25 mouse cellular contexts compared by ENCODE assay signal in the genomic region with DNA sequence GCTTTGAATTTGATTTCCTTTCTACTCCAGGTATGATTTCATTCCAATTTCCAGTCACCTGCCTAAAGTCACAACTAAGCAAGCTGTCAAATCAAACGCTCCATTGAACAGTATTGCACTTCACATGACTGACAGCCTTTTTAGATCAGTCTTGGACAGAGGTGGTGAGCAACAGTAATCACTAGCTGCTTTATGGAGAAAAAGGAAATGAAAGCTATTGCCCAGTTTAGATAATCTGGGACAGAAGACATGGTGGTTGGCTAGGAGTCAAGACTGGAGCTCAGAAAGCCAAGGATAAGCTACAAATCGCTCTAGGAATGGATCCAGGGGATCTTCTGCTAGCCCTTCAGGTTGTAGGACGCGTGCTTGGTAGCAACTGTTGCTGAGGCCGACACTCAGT.
"Had no signal": no experiment of that assay in that cellular context is flagged by ENCODE, and none has a peak within 500 bp of the region (broad histone marks: within the 10 kb centered on the region; RNA-seq: fewer than 3 reads in every experiment).

No protein-coding gene starts in this region.

- H3K27ac ChIP-seq: embryonic facial prominence, embryonic 12.5 days; embryonic facial prominence, embryonic 13.5 days; embryonic facial prominence, embryonic 15.5 days; forebrain, embryonic 10.5 days; forebrain, embryonic 12.5 days; forebrain, embryonic 13.5 days; forebrain, embryonic 15.5 days; gastrocnemius, adult 2 months; heart, adult 2 months; heart, embryonic 10.5 days had no signal

- H3K9ac ChIP-seq: embryonic facial prominence, embryonic 12.5 days; embryonic facial prominence, embryonic 13.5 days; embryonic facial prominence, embryonic 15.5 days; forebrain, embryonic 12.5 days; forebrain, embryonic 13.5 days; forebrain, embryonic 15.5 days; forebrain, postnatal 0 days had no signal

- H3K4me2 ChIP-seq: embryonic facial prominence, embryonic 12.5 days; embryonic facial prominence, embryonic 13.5 days; embryonic facial prominence, embryonic 15.5 days; forebrain, embryonic 12.5 days; forebrain, embryonic 13.5 days; forebrain, embryonic 15.5 days had no signal

- H3K27me3 ChIP-seq: embryonic facial prominence, embryonic 12.5 days; embryonic facial prominence, embryonic 13.5 days; embryonic facial prominence, embryonic 15.5 days; forebrain, embryonic 12.5 days; forebrain, embryonic 13.5 days; forebrain, embryonic 15.5 days had no signal

- H3K9me3 ChIP-seq: embryonic facial prominence, embryonic 12.5 days; embryonic facial prominence, embryonic 15.5 days; forebrain, embryonic 15.5 days; heart, embryonic 10.5 days had no signal

- H3K4me3 ChIP-seq: embryonic facial prominence, embryonic 12.5 days; embryonic facial prominence, embryonic 13.5 days; embryonic facial prominence, embryonic 15.5 days; erythroblast, embryonic 14.5 days; forebrain, embryonic 10.5 days; forebrain, embryonic 12.5 days; forebrain, embryonic 13.5 days; forebrain, embryonic 15.5 days; gastrocnemius, adult 2 months; heart, adult 2 months; heart, embryonic 10.5 days had no signal

- H3K4me1 ChIP-seq: embryonic facial prominence, embryonic 12.5 days; embryonic facial prominence, embryonic 13.5 days; embryonic facial prominence, embryonic 15.5 days; forebrain, embryonic 12.5 days; forebrain, embryonic 13.5 days; forebrain, embryonic 15.5 days had no signal

- H3K36me3 ChIP-seq: embryonic facial prominence, embryonic 12.5 days; embryonic facial prominence, embryonic 13.5 days; embryonic facial prominence, embryonic 15.5 days; forebrain, embryonic 10.5 days; forebrain, embryonic 12.5 days; forebrain, embryonic 15.5 days; heart, embryonic 10.5 days had no signal

- DNase-seq: cerebellum, adult 9-10 months; cerebellum, adult 9-11 months; cerebellum, postnatal 10 days; cerebellum, postnatal 25 days; cerebellum, postnatal 36 days; embryo, embryonic 11 days; forebrain, postnatal 0 days; gastrocnemius, adult 2 months; gastrocnemius, postnatal 10 days; gastrocnemius, postnatal 14 days; gastrocnemius, postnatal 25 days; gastrocnemius, postnatal 36 days; heart, adult 18-20 months; heart, adult 2 months had no signal

- ATAC-seq: forebrain, embryonic 13.5 days; forebrain, embryonic 14.5 days; forebrain, embryonic 15.5 days; forebrain, embryonic 16.5 days; forebrain, postnatal 0 days had no signal
